Mouse (Mus musculus): Measurements from ENCODE around the gene Cacna2d3.

Cacna2d3 gene

DNA sequence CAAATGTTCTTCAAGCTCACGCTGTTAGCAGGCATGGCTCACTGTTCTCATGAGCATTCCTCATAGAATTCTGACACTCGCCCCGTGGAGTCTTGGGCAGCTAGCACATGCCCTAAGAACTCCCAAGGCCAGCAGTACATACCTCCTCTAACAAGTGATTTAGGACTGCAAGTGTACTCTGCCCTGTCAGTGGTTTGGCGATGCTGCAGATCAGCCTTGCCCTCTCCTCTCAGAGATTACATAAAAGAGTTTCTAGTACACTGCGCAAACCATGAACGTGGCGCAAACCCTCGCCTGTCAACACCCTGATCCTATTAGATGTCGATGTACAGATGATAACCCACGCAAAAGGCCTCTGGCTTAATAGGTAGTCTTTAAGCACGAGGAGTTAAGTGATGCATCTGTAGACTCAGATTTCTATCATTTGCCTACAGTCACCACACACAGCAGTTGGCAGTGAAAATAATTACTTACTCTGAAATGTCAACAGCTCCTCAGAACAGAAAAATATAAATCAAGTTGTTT lies 691.7 kb downstream of the Cacna2d3 start:
- no peaks in the 10 kb centered on the region for H3K27me3 ChIP-seq (ENCODE audit: insufficient read depth, low read length)
- TF ChIP-seq NANOG (IDR thresholded peaks at IDR 0.05; ENCODE audit: borderline replicate concordance, low read length) (no peak), CTCF (conservative IDR thresholded peaks at IDR 0.05; ENCODE audit: low read length) (no peak), POU5F1 (IDR thresholded peaks at IDR 0.05; ENCODE audit: borderline replicate concordance, low read length) (no peak)
- no peaks in the 10 kb centered on the region for H3K9me3 ChIP-seq (ENCODE audit: low read length)
- H3K4me3 ChIP-seq (replicated peaks; ENCODE audit: low read length) = no peak overlapping the region
- H3K36me3 ChIP-seq (ENCODE audit: insufficient read depth, low read length) = no peaks in the 10 kb centered on the region
- H3K4me1 ChIP-seq (replicated peaks; ENCODE audit: low read depth, low read length) = no peaks in the 10 kb centered on the region

DNA sequence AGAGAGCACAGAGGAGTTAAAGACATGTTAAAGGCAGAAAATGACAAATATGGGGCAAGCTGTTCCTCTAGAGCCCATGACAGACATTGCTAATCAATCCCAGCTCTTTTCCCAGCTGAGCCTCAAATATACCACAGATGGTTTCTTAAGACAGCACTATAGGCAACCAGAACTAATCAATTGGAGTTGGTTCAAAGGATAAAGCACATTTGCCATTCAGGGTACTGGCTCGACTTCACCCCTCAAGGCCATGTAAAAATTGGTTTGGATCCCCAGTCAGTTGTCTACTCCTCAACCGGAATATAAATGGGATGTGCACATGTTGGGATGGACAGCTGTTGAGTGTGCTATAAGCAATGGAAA lies 692.6 kb downstream of the Cacna2d3 start:
- no peak overlapping the region for H3K4me3 ChIP-seq (replicated peaks; ENCODE audit: low read length)
- TF ChIP-seq CTCF (conservative IDR thresholded peaks at IDR 0.05; ENCODE audit: low read length) (no peak), NANOG (IDR thresholded peaks at IDR 0.05; ENCODE audit: borderline replicate concordance, low read length) (no peak), POU5F1 (IDR thresholded peaks at IDR 0.05; ENCODE audit: borderline replicate concordance, low read length) (no peak)
- no peaks in the 10 kb centered on the region for H3K9me3 ChIP-seq (ENCODE audit: low read length)
- no peaks in the 10 kb centered on the region for H3K36me3 ChIP-seq (ENCODE audit: insufficient read depth, low read length)
- no peaks in the 10 kb centered on the region for H3K27me3 ChIP-seq (ENCODE audit: insufficient read depth, low read length)
- no peaks in the 10 kb centered on the region for H3K4me1 ChIP-seq (replicated peaks; ENCODE audit: low read depth, low read length)

DNA sequence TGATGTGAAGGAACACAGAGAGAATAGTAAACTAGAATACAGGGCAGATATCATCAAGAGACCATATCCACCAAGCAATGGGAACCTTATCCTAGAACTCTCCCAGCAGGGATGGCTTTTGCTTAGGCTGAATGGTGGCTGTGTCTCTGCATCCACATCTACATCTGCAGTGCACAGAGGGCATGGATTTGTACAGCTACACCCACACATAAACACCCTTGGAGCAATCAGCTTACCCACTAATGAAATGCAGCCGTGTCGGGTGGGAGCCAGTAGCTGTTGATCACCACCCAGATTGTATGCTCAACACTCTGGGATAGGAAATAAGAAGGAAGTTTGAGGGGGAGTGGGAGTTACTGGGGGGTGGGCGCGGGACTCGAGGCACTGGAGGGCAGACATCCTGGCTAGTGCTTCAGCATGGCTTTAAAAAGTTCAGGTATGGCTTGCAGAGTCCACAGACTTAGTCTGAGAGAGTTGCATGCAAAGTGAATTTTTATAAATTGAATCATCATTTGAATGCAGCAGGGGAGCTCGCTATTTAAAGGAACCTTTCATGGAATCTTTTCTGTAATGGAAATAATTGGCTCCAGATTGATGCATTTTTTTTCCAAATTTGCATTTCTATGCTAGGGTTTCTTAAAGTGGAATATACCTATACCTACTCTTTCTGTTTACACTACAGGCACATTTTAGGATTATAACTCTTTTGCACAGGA lies 693.1 kb downstream of the Cacna2d3 start:
- Histone ChIP-seq H3K4me3 (replicated peaks; ENCODE audit: low read length) (no peak overlapping the region), H3K36me3 (ENCODE audit: insufficient read depth, low read length) (no peaks in the 10 kb centered on the region), H3K4me1 (replicated peaks; ENCODE audit: low read depth, low read length) (no peaks in the 10 kb centered on the region)

DNA sequence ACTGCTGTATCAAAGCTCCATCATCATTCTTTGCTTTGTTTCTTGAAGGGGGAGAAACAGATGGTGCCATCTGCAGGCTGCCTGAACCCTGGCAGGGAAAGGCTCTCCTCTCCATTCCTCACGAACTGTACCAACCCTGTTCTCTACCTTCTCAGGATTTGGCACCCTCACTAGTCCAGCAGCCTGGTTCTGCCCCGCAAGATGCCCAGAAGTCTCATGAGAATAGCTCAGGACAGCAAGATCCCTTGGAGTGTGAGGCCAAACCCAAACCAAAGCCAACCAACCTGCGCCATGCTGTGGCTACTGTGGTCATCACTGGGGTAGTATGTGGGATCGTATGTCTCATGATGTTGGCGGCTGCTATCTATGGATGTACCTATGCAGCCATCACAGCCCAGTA lies 694.4 kb downstream of the Cacna2d3 start:
- Histone ChIP-seq H3K27me3 (ENCODE audit: insufficient read depth, low read length) (no peaks in the 10 kb centered on the region), H3K9me3 (ENCODE audit: low read length) (no peaks in the 10 kb centered on the region), H3K4me3 (replicated peaks; ENCODE audit: low read length) (no peak overlapping the region), H3K4me1 (replicated peaks; ENCODE audit: low read depth, low read length) (no peaks in the 10 kb centered on the region), H3K36me3 (ENCODE audit: insufficient read depth, low read length) (no peaks in the 10 kb centered on the region)
- TF ChIP-seq POU5F1 (IDR thresholded peaks at IDR 0.05; ENCODE audit: borderline replicate concordance, low read length) (no peak), NANOG (IDR thresholded peaks at IDR 0.05; ENCODE audit: borderline replicate concordance, low read length) (no peak), CTCF (conservative IDR thresholded peaks at IDR 0.05; ENCODE audit: low read length) (no peak)

More for the DNA sequence above, 693.1 kb downstream of the Cacna2d3 start:
- H3K27me3 ChIP-seq (ENCODE audit: insufficient read depth, low read length) = no peaks in the 10 kb centered on the region
- no peaks in the 10 kb centered on the region for H3K9me3 ChIP-seq (ENCODE audit: low read length)
- no peak for TF ChIP-seq NANOG (IDR thresholded peaks at IDR 0.05; ENCODE audit: borderline replicate concordance, low read length)
- TF ChIP-seq POU5F1 (IDR thresholded peaks at IDR 0.05; ENCODE audit: borderline replicate concordance, low read length) = no peak
- TF ChIP-seq CTCF (conservative IDR thresholded peaks at IDR 0.05; ENCODE audit: low read length) = no peak

DNA sequence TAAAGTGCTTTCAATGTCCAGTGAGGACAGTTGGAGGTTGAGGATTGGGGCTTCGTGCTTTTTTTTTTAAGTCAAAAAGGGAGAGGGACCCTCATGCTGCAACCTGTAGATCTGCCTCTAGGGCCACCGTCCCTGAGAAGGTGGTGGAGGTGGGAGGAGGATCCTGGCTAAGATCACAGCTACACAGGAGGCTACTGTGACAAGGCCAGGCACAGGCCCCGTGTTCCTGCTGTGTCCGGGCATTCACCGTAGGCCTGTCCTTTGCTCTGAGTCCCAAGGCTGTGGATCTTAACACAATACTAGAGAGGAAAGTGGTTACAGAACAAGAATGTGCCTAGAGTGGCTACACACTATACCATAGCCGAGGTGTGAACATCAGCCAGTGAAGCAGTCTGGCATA lies 696.3 kb downstream of the Cacna2d3 start:
- no peaks in the 10 kb centered on the region for H3K4me1 ChIP-seq (replicated peaks; ENCODE audit: low read depth, low read length)
- TF ChIP-seq NANOG (IDR thresholded peaks at IDR 0.05; ENCODE audit: borderline replicate concordance, low read length) (no peak), POU5F1 (IDR thresholded peaks at IDR 0.05; ENCODE audit: borderline replicate concordance, low read length) (no peak), CTCF (conservative IDR thresholded peaks at IDR 0.05; ENCODE audit: low read length) (no peak)
- no peaks in the 10 kb centered on the region for H3K36me3 ChIP-seq (ENCODE audit: insufficient read depth, low read length)
- H3K4me3 ChIP-seq (replicated peaks; ENCODE audit: low read length) = no peak overlapping the region
- no peaks in the 10 kb centered on the region for H3K9me3 ChIP-seq (ENCODE audit: low read length)
- H3K27me3 ChIP-seq (ENCODE audit: insufficient read depth, low read length) = no peaks in the 10 kb centered on the region

DNA sequence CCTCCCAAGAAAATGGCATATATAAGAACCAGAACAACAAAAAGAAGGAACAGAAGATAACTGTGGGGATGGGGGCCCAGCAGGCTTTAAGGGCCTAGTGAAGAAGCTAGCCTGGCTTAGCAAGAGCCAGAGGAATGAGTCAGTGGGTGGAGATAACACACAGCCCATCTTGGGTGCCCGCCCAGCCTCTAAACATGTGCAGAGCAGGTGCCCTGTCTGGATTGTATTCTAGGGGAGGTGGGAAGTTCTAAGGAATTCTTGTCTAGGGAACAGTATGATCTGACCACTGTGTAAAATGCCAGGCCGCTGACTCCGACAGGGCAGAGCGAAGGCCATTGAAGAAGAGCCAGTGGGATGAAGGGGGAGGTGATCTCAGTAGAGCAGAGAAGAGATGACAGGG lies 698.4 kb downstream of the Cacna2d3 start:
- no peaks in the 10 kb centered on the region for H3K27me3 ChIP-seq (ENCODE audit: insufficient read depth, low read length)
- no peak overlapping the region for H3K4me3 ChIP-seq (replicated peaks; ENCODE audit: low read length)
- no peak for TF ChIP-seq CTCF (conservative IDR thresholded peaks at IDR 0.05; ENCODE audit: low read length)
- no peak for TF ChIP-seq POU5F1 (IDR thresholded peaks at IDR 0.05; ENCODE audit: borderline replicate concordance, low read length)
- TF ChIP-seq NANOG (IDR thresholded peaks at IDR 0.05; ENCODE audit: borderline replicate concordance, low read length) = no peak
- H3K36me3 ChIP-seq (ENCODE audit: insufficient read depth, low read length) = no peaks in the 10 kb centered on the region
- no peaks in the 10 kb centered on the region for H3K9me3 ChIP-seq (ENCODE audit: low read length)
- no peaks in the 10 kb centered on the region for H3K4me1 ChIP-seq (replicated peaks; ENCODE audit: low read depth, low read length)

DNA sequence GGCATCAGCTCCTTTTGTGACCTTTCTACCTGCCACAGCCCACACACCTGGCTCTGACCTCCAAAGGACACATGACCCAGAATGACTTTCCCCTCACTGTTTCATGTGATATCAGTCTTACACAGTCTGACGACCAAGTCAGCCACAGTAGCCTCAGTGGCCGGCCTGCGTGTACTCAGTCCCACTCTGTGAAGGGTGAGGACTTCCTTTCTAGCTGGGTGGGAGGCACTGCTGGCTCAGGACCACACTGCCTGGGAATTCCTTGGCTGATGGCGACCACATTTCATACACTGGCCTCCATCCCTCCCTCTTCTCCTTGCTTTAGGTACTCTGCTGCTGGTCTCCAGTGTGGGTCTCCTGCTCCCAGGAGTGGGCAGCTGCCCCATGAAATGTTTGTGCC lies 700.4 kb downstream of the Cacna2d3 start:
- Histone ChIP-seq H3K9me3 (ENCODE audit: low read length) (no peaks in the 10 kb centered on the region), H3K36me3 (ENCODE audit: insufficient read depth, low read length) (no peaks in the 10 kb centered on the region), H3K4me1 (replicated peaks; ENCODE audit: low read depth, low read length) (0 out of 2 replicates have a peak, but pooled peaks cover 2% of the 10 kb centered on the region), H3K27me3 (ENCODE audit: insufficient read depth, low read length) (no peaks in the 10 kb centered on the region), H3K4me3 (replicated peaks; ENCODE audit: low read length) (no peak overlapping the region)
- TF ChIP-seq POU5F1 (IDR thresholded peaks at IDR 0.05; ENCODE audit: borderline replicate concordance, low read length) (no peak), NANOG (IDR thresholded peaks at IDR 0.05; ENCODE audit: borderline replicate concordance, low read length) (no peak), CTCF (conservative IDR thresholded peaks at IDR 0.05; ENCODE audit: low read length) (no peak)

DNA sequence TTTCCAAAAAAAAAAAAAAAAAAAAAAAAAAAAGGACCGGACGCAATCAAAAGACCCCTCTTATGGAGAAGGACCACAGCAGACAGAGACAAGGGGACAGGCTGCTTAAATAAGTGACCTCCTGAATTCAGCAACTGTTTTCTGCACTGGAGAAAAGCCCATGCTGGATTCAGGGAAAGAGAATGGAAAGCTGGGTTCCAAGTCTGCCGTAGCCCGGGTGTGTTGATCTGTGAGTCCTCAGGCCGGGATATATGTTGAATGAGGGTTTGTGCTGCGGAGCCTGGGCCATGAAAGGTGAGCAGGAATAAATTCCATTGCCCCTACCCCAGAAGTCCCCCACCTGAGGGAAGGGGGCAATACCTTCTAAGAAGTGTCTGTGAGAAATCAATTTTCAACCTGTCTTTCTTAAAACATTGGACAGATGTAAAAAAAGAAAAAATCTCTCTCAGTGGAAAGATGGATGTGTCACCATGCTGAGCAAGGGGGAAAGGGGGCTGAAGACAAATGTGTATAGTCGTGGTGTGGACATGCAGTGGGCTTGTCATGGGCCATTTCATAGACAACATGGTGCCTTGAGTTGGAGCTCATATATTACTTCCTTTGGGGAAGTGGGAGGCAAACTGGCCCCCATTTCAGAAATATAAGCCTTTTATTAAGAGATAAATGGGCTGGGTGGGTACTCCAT lies 703.2 kb downstream of the Cacna2d3 start:
- TF ChIP-seq POU5F1 (IDR thresholded peaks at IDR 0.05; ENCODE audit: borderline replicate concordance, low read length) (no peak), NANOG (IDR thresholded peaks at IDR 0.05; ENCODE audit: borderline replicate concordance, low read length) (no peak), CTCF (conservative IDR thresholded peaks at IDR 0.05; ENCODE audit: low read length) (no peak)
- Histone ChIP-seq H3K9me3 (ENCODE audit: low read length) (no peaks in the 10 kb centered on the region), H3K27me3 (ENCODE audit: insufficient read depth, low read length) (no peaks in the 10 kb centered on the region)

More for the DNA sequence above, 703.2 kb downstream of the Cacna2d3 start:
- Histone ChIP-seq H3K4me3 (replicated peaks; ENCODE audit: low read length) (no peak overlapping the region), H3K4me1 (replicated peaks; ENCODE audit: low read depth, low read length) (peaks cover 10% of the 10 kb centered on the region), H3K36me3 (ENCODE audit: insufficient read depth, low read length) (no peaks in the 10 kb centered on the region)

Data from E14TG2a.4 (cell line).